Mouse (Mus musculus) MEL-GATA-1-ER (cell line): ENCODE data around the gene Sptssa.

ENCODE experiments used
- DNase-seq: peaks from one replicate; pipeline ENCODE4 v3.0.0-alpha.2; 2012; ENCODE audit warnings: low read depth; ENCODE audit errors: extremely low read depth

Sptssa gene

GRCm38 (mm10) chr12:54655292-54656038, 908 bp downstream of the Sptssa start:
- DNase-seq, result peak; percentile 86

- no peak for DNase-seq
Measured at GRCm38 (mm10) chr12:54654741-54655140, 1.6 kb downstream of the Sptssa start.

- peak; percentile 90 for DNase-seq
Measured at GRCm38 (mm10) chr12:54654141-54654540, 2.2 kb downstream of the Sptssa start.

- DNase-seq, result no peak
Measured at GRCm38 (mm10) chr12:54652346-54652745, 4.0 kb downstream of the Sptssa start.

GRCm38 (mm10) chr12:54651820-54652219, 4.6 kb downstream of the Sptssa start:
- no peak for DNase-seq

GRCm38 (mm10) chr12:54651158-54651557, 5.2 kb downstream of the Sptssa start:
- DNase-seq, result no peak

GRCm38 (mm10) chr12:54644947-54645346, 11.4 kb downstream of the Sptssa start:
- no peak for DNase-seq

GRCm38 (mm10) chr12:54643320-54643892, 13.0 kb downstream of the Sptssa start:
- no peak for DNase-seq

- no peak for DNase-seq
Measured at GRCm38 (mm10) chr12:54641374-54641773, 15.0 kb downstream of the Sptssa start.

- no peak for DNase-seq
Measured at GRCm38 (mm10) chr12:54640259-54640658, 16.1 kb downstream of the Sptssa start.

GRCm38 (mm10) chr12:54637033-54637432, 19.3 kb downstream of the Sptssa start:
- DNase-seq, result no peak

GRCm38 (mm10) chr12:54632141-54632540, 24.2 kb downstream of the Sptssa start:
- no peak for DNase-seq

- no peak for DNase-seq
Measured at GRCm38 (mm10) chr12:54621942-54622341, 34.4 kb downstream of the Sptssa start.

GRCm38 (mm10) chr12:54620042-54620705, 36.2 kb downstream of the Sptssa start:
- DNase-seq, result no peak

GRCm38 (mm10) chr12:54608988-54609387, 47.4 kb downstream of the Sptssa start:
- DNase-seq, result no peak

GRCm38 (mm10) chr12:54605203-54605602, 51.2 kb downstream of the Sptssa start:
- DNase-seq, result no peak

- DNase-seq, result no peak
Measured at GRCm38 (mm10) chr12:54603542-54604167, 52.7 kb downstream of the Sptssa start.

GRCm38 (mm10) chr12:54600482-54600881, 55.9 kb downstream of the Sptssa start:
- no peak for DNase-seq

GRCm38 (mm10) chr12:54598358-54598757, 58.0 kb downstream of the Sptssa start:
- DNase-seq, result no peak

GRCm38 (mm10) chr12:54596715-54597114, 59.7 kb downstream of the Sptssa start:
- no peak for DNase-seq
